Mouse (Mus musculus): Measurements from ENCODE around the gene Ppp1r13b.

GRCm38 (mm10) chr12:111916514-111917217, 8.8 kb upstream of the Ppp1r13b start:
- TF ChIP-seq POLR2A (IDR thresholded peaks at IDR 0.05; ENCODE audit: low read depth, low read length) (no peak), CTCF (IDR thresholded peaks at IDR 0.05; ENCODE audit: borderline replicate concordance, insufficient read depth, low read length) (no peak)
